Mouse (Mus musculus): Measurements from ENCODE around the gene Cdcp1.

DNA sequence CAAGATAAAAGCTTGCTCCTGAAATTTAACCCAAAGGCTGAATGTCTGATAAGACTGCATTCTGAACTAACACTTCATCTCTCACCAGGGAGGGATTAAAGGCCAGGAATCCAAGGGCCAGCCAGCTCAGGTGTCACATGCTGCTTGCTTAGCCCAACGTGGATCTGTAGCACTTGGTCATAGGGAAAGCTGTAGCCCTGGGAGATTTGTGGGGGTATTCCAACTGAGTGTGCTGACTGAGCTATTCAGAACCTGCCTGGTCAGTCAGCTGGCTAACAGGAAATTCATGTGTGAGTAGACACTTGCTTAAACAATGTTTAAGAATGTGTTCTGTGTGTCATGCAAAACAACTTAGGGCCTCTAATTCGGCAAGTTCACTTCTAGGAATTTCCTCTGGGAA, 9.3 kb downstream of the Cdcp1 start:
- TF ChIP-seq POLR2A (IDR thresholded peaks at IDR 0.05; ENCODE audit: insufficient read length, low read depth) (no peak), USF1 (IDR thresholded peaks at IDR 0.05; ENCODE audit: low read depth) (no peak), TCF12 (IDR thresholded peaks at IDR 0.05; ENCODE audit: insufficient read depth, poor library complexity, severe bottlenecking) (no peak), SRF (IDR thresholded peaks at IDR 0.05; ENCODE audit: control insufficient read depth, insufficient read length, low read depth) (no peak), MYOG (IDR thresholded peaks at IDR 0.05; ENCODE audit: control insufficient read depth in 1 of 3, insufficient read depth in 1 of 3, insufficient read length in 2 of 3, low read depth in 2 of 3) (no peak), MAX (IDR thresholded peaks at IDR 0.05; ENCODE audit: low read depth) (no peak), CEBPB (IDR thresholded peaks at IDR 0.05; ENCODE audit: insufficient read depth, poor library complexity, severe bottlenecking) (no peak), MYOD1 (IDR thresholded peaks at IDR 0.05; ENCODE audit: control insufficient read depth in 1 of 3, insufficient read length in 2 of 3, low read depth in 2 of 3) (no peak)
